Mouse (Mus musculus) MEL (cell line): ENCODE results near the gene Isoc2b. TPM values are rescaled to one million over a fixed set of nuclear protein-coding genes. Genes with fewer than 3 reads are reported as not detected.

ENCODE experiments used
- DNase-seq: peaks from one replicate; pipeline ENCODE4 v3.0.0; 2011; ENCODE audit warnings: low read depth, low spot score
- H3K27ac ChIP-seq: 2 replicates; pipeline ENCODE4 v1.5.1; 2012; ENCODE audit warnings: low read depth, mild to moderate bottlenecking, control low read depth, low read length, moderate library complexity; ENCODE audit not compliant: control insufficient read depth
- H3K27me3 ChIP-seq, 2 experiments: fragments of 150-350 bp in 1 of 2; sonication (generic) in 1 of 2; 2 replicates each; pipeline ENCODE4 v1.6.1; 2012; ENCODE audit warnings: low read length in 2 of 2, mild to moderate bottlenecking in 2 of 2, improper control_type of control experiment in 1 of 2, moderate library complexity in 1 of 2; ENCODE audit not compliant: insufficient read depth in 2 of 2, control insufficient read depth in 1 of 2
- H3K36me3 ChIP-seq, 2 experiments: 2 replicates each; pipeline ENCODE4 v1.6.1; 2012 to 2014; ENCODE audit warnings: low read length in 2 of 2, improper control_type of control experiment in 1 of 2, inconsistent platforms in 1 of 2, mild to moderate bottlenecking in 1 of 2; ENCODE audit not compliant: insufficient read depth in 2 of 2, control insufficient read depth in 1 of 2
- H3K4me1 ChIP-seq, 2 experiments: fragments of 150-350 bp in 1 of 2; sonication (generic) in 1 of 2; 2 replicates each; pipeline ENCODE4 v1.6.1; 2012; ENCODE audit warnings: low read length in 2 of 2, improper control_type of control experiment in 1 of 2, mild to moderate bottlenecking in 1 of 2; ENCODE audit not compliant: insufficient read depth in 2 of 2, control insufficient read depth in 1 of 2
- H3K4me3 ChIP-seq, 2 experiments: fragments of 150-350 bp in 1 of 2; sonication (generic) in 1 of 2; 2 replicates each; pipeline ENCODE4 v1.5.1; 2012; ENCODE audit warnings: low read depth in 2 of 2, low read length in 2 of 2, mild to moderate bottlenecking in 2 of 2, moderate library complexity in 2 of 2, control low read depth in 1 of 2, improper control_type of control experiment in 1 of 2; ENCODE audit not compliant: control insufficient read depth in 1 of 2, insufficient read depth in 1 of 2
- H3K79me2 ChIP-seq: 2 replicates; pipeline ENCODE4 v1.6.1; 2012; ENCODE audit warnings: mild to moderate bottlenecking, low read length, moderate library complexity; ENCODE audit not compliant: control insufficient read depth, poor library complexity, insufficient read depth
- H3K9ac ChIP-seq: 2 replicates; pipeline ENCODE4 v1.6.1; 2012; ENCODE audit warnings: low read depth, mild to moderate bottlenecking, control low read depth, low read length, moderate library complexity; ENCODE audit not compliant: control insufficient read depth, poor library complexity, severe bottlenecking
- H3K9me3 ChIP-seq: fragments of 150-350 bp; sonication (generic); replicated peaks from 2 replicates; pipeline ENCODE4 v1.6.1; 2012; ENCODE audit warnings: mild to moderate bottlenecking, low read length, improper control_type of control experiment, moderate library complexity; ENCODE audit not compliant: insufficient read depth
- BHLHE40 ChIP-seq: IDR thresholded peaks from 2 replicates; pipeline ENCODE4 v1.6.1; 2012; ENCODE audit warnings: low read depth, mild to moderate bottlenecking, inconsistent platforms, low read length, improper control_type of control experiment, borderline replicate concordance
- CHD2 ChIP-seq: IDR thresholded peaks from 2 replicates; pipeline ENCODE4 v1.6.1; 2011; ENCODE audit warnings: low read length, improper control_type of control experiment
- CTCF ChIP-seq, 3 experiments: IDR thresholded peaks in 2 of 3; conservative IDR thresholded peaks in 1 of 3; 2 replicates each; pipeline ENCODE4 v1.5.1; 2011 to 2012; ENCODE audit warnings: low read length in 3 of 3, low read depth in 2 of 3, mild to moderate bottlenecking in 2 of 3, improper control_type of control experiment in 1 of 3, inconsistent platforms in 1 of 3, mixed read lengths in 1 of 3, moderate library complexity in 1 of 3; ENCODE audit not compliant: control insufficient read depth in 1 of 3, insufficient read depth in 1 of 3, poor library complexity in 1 of 3, severe bottlenecking in 1 of 3
- E2F4 ChIP-seq: IDR thresholded peaks from 2 replicates; pipeline ENCODE4 v1.6.1; 2011; ENCODE audit warnings: low read depth, low read length, improper control_type of control experiment, borderline replicate concordance
- ELF1 ChIP-seq: IDR thresholded peaks from 2 replicates; pipeline ENCODE4 v1.6.1; 2014; ENCODE audit warnings: low read depth, mild to moderate bottlenecking, inconsistent platforms, low read length, improper control_type of control experiment, moderate library complexity
- EP300 ChIP-seq, 2 experiments: IDR thresholded peaks; 2 replicates each; pipeline ENCODE4 v1.6.1; 2011; ENCODE audit warnings: improper control_type of control experiment in 2 of 2, low read length in 2 of 2, low read depth in 1 of 2, mild to moderate bottlenecking in 1 of 2
- ETS1 ChIP-seq: IDR thresholded peaks from 2 replicates; pipeline ENCODE4 v1.6.1; 2012; ENCODE audit warnings: low read depth, mild to moderate bottlenecking, inconsistent platforms, low read length, improper control_type of control experiment, moderate library complexity
- GABPA ChIP-seq: IDR thresholded peaks from 2 replicates; pipeline ENCODE4 v1.6.1; 2012; ENCODE audit warnings: low read depth, mild to moderate bottlenecking, inconsistent platforms, low read length, improper control_type of control experiment, moderate library complexity
- GATA1 ChIP-seq: IDR thresholded peaks from 2 replicates; pipeline ENCODE4 v1.6.1; 2011; ENCODE audit warnings: low read depth, low read length, improper control_type of control experiment
- HCFC1 ChIP-seq: IDR thresholded peaks from 2 replicates; pipeline ENCODE4 v1.6.1; 2012; ENCODE audit warnings: low read depth, mild to moderate bottlenecking, inconsistent platforms, low read length, improper control_type of control experiment, moderate library complexity
- KAT2A ChIP-seq: conservative IDR thresholded peaks from 2 replicates; pipeline ENCODE4 v1.6.1; 2012; ENCODE audit warnings: low read depth, low read length, improper control_type of control experiment, inconsistent platforms
- MAX ChIP-seq: IDR thresholded peaks from 2 replicates; pipeline ENCODE4 v1.6.1; 2011; ENCODE audit warnings: low read length, improper control_type of control experiment
- MAZ ChIP-seq: IDR thresholded peaks from 2 replicates; pipeline ENCODE4 v1.6.1; 2012; ENCODE audit warnings: low read depth, mild to moderate bottlenecking, inconsistent platforms, low read length, improper control_type of control experiment
- MEF2A ChIP-seq: IDR thresholded peaks from 2 replicates; pipeline ENCODE4 v1.6.1; 2014; ENCODE audit warnings: low read depth, mild to moderate bottlenecking, inconsistent platforms, low read length, improper control_type of control experiment; ENCODE audit not compliant: poor library complexity, insufficient replicate concordance, severe bottlenecking; ENCODE audit errors: extremely low read depth
- MXI1 ChIP-seq: IDR thresholded peaks from 2 replicates; pipeline ENCODE4 v1.6.1; 2011; ENCODE audit warnings: mild to moderate bottlenecking, low read depth, low read length, improper control_type of control experiment
- MYC ChIP-seq: IDR thresholded peaks from 2 replicates; pipeline ENCODE4 v1.6.1; 2011; ENCODE audit warnings: low read depth, mild to moderate bottlenecking, low read length, improper control_type of control experiment, moderate library complexity
- NELFE ChIP-seq: IDR thresholded peaks from 2 replicates; pipeline ENCODE4 v1.6.1; 2011; ENCODE audit warnings: low read depth, low read length, improper control_type of control experiment
- POLR2A ChIP-seq, 2 experiments: IDR thresholded peaks; 2 replicates each; pipeline ENCODE4 v1.6.1; 2011 to 2012; ENCODE audit warnings: low read length in 2 of 2, mild to moderate bottlenecking in 2 of 2, control low read depth in 1 of 2, improper control_type of control experiment in 1 of 2, low read depth in 1 of 2, moderate library complexity in 1 of 2; ENCODE audit not compliant: control insufficient read depth in 1 of 2, insufficient read depth in 1 of 2, poor library complexity in 1 of 2
- POLR2AphosphoS2 ChIP-seq: IDR thresholded peaks from 2 replicates; pipeline ENCODE4 v1.6.1; 2011; ENCODE audit warnings: low read length, improper control_type of control experiment
- RAD21 ChIP-seq: IDR thresholded peaks from 2 replicates; pipeline ENCODE4 v1.6.1; 2011; ENCODE audit warnings: mild to moderate bottlenecking, low read depth, low read length, improper control_type of control experiment
- RCOR1 ChIP-seq: IDR thresholded peaks from 2 replicates; pipeline ENCODE4 v1.6.1; 2012; ENCODE audit warnings: low read depth, mild to moderate bottlenecking, inconsistent platforms, low read length, improper control_type of control experiment
- SIN3A ChIP-seq: IDR thresholded peaks from 2 replicates; pipeline ENCODE4 v1.6.1; 2012; ENCODE audit warnings: low read length, improper control_type of control experiment, inconsistent platforms
- TCF12 ChIP-seq: IDR thresholded peaks from 2 replicates; pipeline ENCODE4 v1.6.1; 2014; ENCODE audit warnings: low read depth, mild to moderate bottlenecking, inconsistent platforms, low read length, improper control_type of control experiment, moderate library complexity
- USF1 ChIP-seq: IDR thresholded peaks from 2 replicates; pipeline ENCODE4 v1.6.1; 2014; ENCODE audit warnings: low read depth, mild to moderate bottlenecking, inconsistent platforms, low read length, improper control_type of control experiment, moderate library complexity
- USF2 ChIP-seq, 2 experiments: IDR thresholded peaks; 2 replicates each; pipeline ENCODE4 v1.6.1; 2011 to 2012; ENCODE audit warnings: improper control_type of control experiment in 2 of 2, low read length in 2 of 2, borderline replicate concordance in 1 of 2, inconsistent platforms in 1 of 2, low read depth in 1 of 2, mild to moderate bottlenecking in 1 of 2; ENCODE audit not compliant: insufficient read depth in 1 of 2
- ZC3H11A ChIP-seq: IDR thresholded peaks from 2 replicates; pipeline ENCODE4 v1.6.1; 2012; ENCODE audit warnings: low read depth, mild to moderate bottlenecking, inconsistent platforms, low read length, improper control_type of control experiment
- ZMIZ1 ChIP-seq: IDR thresholded peaks from 2 replicates; pipeline ENCODE4 v1.6.1; 2012; ENCODE audit warnings: low read depth, mild to moderate bottlenecking, inconsistent platforms, low read length, improper control_type of control experiment, moderate library complexity
- ZNF384 ChIP-seq: IDR thresholded peaks from 2 replicates; pipeline ENCODE4 v1.6.1; 2012; ENCODE audit warnings: low read depth, mild to moderate bottlenecking, inconsistent platforms, low read length, improper control_type of control experiment
- polyA plus RNA-seq, 2 experiments: library from polyadenylated mRNA; stranded (reverse) in 1 of 2; unstranded in 1 of 2; fragments of >175 nt in 1 of 2; fragments of >200 nt in 1 of 2; gene quantifications; 2 replicates each; pipeline versions ENCODE4 v1.2.1 to v1.2.4; 2012; ENCODE audit warnings: low replicate concordance in 2 of 2, low read depth in 1 of 2; ENCODE audit not compliant: insufficient read length in 2 of 2, insufficient read depth in 1 of 2, missing spikeins in 1 of 2
- total RNA-seq: library from RNA; depleted of rRNA; stranded (reverse); fragments of 300-350 nt; gene quantifications from 2 replicates; pipeline ENCODE4 v1.2.3, GENCODE M21; 2012

The Isoc2b gene
- total and polyA plus RNA-seq, 3 experiments: 2.8 to 3.0 TPM; not detected in 1

DNA sequence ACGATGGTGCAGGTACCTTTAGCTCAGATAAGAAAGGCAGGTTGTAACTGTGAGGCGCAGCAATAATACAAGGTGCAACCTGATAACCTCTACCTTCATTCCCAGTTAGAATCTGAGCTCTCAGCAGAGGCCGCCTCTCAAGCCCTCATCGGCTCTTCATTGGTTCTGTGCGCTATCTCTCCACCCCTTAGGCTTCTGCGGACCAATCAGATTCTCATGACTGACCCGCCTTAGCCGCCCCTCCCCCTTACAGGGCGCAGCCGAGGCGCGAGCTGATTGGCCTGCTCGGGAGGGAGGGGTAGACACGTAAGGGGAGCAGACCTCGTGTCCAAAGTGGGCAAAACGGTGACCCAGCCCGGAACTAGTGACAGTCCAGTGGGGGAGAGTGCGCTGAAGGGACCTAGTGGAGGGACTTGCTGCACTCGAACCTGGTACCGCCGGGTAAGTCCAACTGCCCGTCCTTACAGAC is 6.7 kb upstream of the Isoc2b start, which contains the start of gene Isoc2a (continued):
- TF ChIP-seq EP300 (IDR thresholded peaks at IDR 0.05; ENCODE audit: low read depth in 1 of 2, low read length in 2 of 2): peak; percentile 42 to 52; a peak in 1 of 4 replicates
- TF ChIP-seq MXI1: peak; percentile 89
- no peak for TF ChIP-seq RAD21
- peak; percentile 68 for TF ChIP-seq USF1
- TF ChIP-seq, all 39 proteins: peak for 17

DNA sequence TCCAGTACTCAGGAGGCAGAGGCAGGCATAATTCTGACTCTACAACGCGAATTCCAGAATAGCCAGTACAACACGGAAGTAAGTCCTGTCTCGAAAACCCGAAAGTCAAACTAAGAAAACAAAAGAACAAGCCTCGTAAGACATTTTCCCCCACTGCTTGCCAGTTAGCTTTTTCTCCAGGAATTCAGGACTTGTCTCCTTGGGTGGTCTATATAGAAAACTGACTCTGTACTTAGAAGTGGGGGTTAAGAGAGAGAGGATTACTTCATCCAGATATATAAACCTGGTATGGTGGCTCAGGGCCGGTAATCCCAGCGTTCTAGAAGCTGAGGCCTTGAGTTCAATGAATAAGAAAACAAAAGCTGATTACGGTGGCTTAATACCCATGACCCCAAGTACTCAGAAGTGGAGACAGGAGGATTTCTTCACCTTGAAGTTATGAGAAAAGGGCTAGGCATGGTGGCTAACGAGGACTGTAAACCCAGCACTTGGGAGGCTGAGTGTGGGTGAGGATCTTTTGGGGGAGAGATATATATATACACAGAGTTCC is 3.4 kb downstream of the Isoc2b start:
- peak overlapping the region; percentile 55 for H3K9ac ChIP-seq

GRCm38 (mm10) chr7:4865579-4866493 is 4.2 kb downstream of the Isoc2b start:
- no peaks in the 10 kb centered on the region; a peak in 1 of 4 replicates for H3K36me3 ChIP-seq
- H3K9ac ChIP-seq: peak overlapping the region; percentile 86
- peak overlapping the region; percentile 30 for H3K27ac ChIP-seq
- no peaks in the 10 kb centered on the region; the same call in 1 of the 2 replicates for H3K79me2 ChIP-seq
- H3K4me3 ChIP-seq: peak overlapping the region; percentile 87 to 97
- DNase-seq: peak; percentile 98
- no peaks in the 10 kb centered on the region for H3K4me1 ChIP-seq
- H3K27me3 ChIP-seq: no peaks in the 10 kb centered on the region
- H3K9me3 ChIP-seq: no peaks in the 10 kb centered on the region
- TF ChIP-seq RCOR1: no peak
- peak; percentile 44; the same call in 1 of the 2 replicates for TF ChIP-seq TCF12
- peak; percentile 87 for TF ChIP-seq CHD2
- TF ChIP-seq ELF1: peak; percentile 97
- peak; percentile 48; the same call in 1 of the 2 replicates for TF ChIP-seq KAT2A
- TF ChIP-seq MYC: no peak
- TF ChIP-seq HCFC1: peak; percentile 78
- no peak for TF ChIP-seq ZC3H11A
- peak; percentile 48 to 91; a peak in 3 of 4 replicates for TF ChIP-seq POLR2A (IDR thresholded peaks at IDR 0.05; ENCODE audit: control insufficient read depth in 1 of 2, insufficient read depth in 1 of 2, low read depth in 1 of 2, low read length in 2 of 2, poor library complexity in 1 of 2)
- peak; percentile 60; the same call in 1 of the 2 replicates for TF ChIP-seq BHLHE40
- no peak for TF ChIP-seq USF2 (IDR thresholded peaks at IDR 0.05; ENCODE audit: borderline replicate concordance in 1 of 2, insufficient read depth in 1 of 2, low read depth in 1 of 2, low read length in 2 of 2)
- TF ChIP-seq E2F4: no peak
- TF ChIP-seq MAX: no peak
- TF ChIP-seq NELFE: peak; percentile 85
- TF ChIP-seq GABPA: no peak
- TF ChIP-seq GATA1: no peak
- TF ChIP-seq SIN3A: peak; percentile 88

More for the DNA sequence above, 3.4 kb downstream of the Isoc2b start:
- Histone ChIP-seq H3K4me3 (peak overlapping the region; percentile 59 to 95), H3K36me3 (no peaks in the 10 kb centered on the region; a peak in 1 of 4 replicates), H3K9me3 (no peaks in the 10 kb centered on the region), H3K4me1 (no peaks in the 10 kb centered on the region), H3K27me3 (no peaks in the 10 kb centered on the region), H3K79me2 (no peaks in the 10 kb centered on the region; the same call in 1 of the 2 replicates), H3K27ac (peak overlapping the region; percentile 19)
- DNase-seq: no peak
- TF ChIP-seq ETS1: no peak
- TF ChIP-seq MAX: no peak
- TF ChIP-seq GATA1: no peak
- no peak for TF ChIP-seq KAT2A
- no peak for TF ChIP-seq CTCF (IDR thresholded peaks at IDR 0.05 in 2 of 3, conservative IDR thresholded peaks at IDR 0.05 in 1 of 3; ENCODE audit: control insufficient read depth in 1 of 3, insufficient read depth in 1 of 3, low read depth in 2 of 3, low read length in 3 of 3, poor library complexity in 1 of 3, severe bottlenecking in 1 of 3)
- TF ChIP-seq POLR2AphosphoS2: no peak
- TF ChIP-seq E2F4: no peak
- TF ChIP-seq MAZ: no peak
- TF ChIP-seq ZMIZ1: no peak
- TF ChIP-seq ZNF384: no peak
- no peak for TF ChIP-seq BHLHE40
- no peak; the same call in 1 of the 2 replicates for TF ChIP-seq MXI1
- TF ChIP-seq EP300 (IDR thresholded peaks at IDR 0.05; ENCODE audit: low read depth in 1 of 2, low read length in 2 of 2): no peak
- TF ChIP-seq HCFC1: no peak
- TF ChIP-seq MEF2A: no peak
- TF ChIP-seq, all 39 proteins: peak for 0
